Mouse (Mus musculus) C2C12 (cell line): ENCODE measurements around the gene Adcy3.

Source experiments
- CEBPB ChIP-seq: IDR thresholded peaks from one replicate; pipeline ENCODE4 v1.6.1; 2011; ENCODE audit warnings: low read depth, mild to moderate bottlenecking, control low read depth, moderate library complexity
- CTCF ChIP-seq: IDR thresholded peaks from one replicate; pipeline ENCODE4 v1.5.1; 2011; ENCODE audit not compliant: control insufficient read depth, insufficient read depth, insufficient read length
- MAX ChIP-seq: IDR thresholded peaks from one replicate; pipeline ENCODE4 v1.6.1; 2011; ENCODE audit warnings: mild to moderate bottlenecking, control low read depth
- MYOG ChIP-seq: IDR thresholded peaks from one replicate; pipeline ENCODE4 v1.6.1; 2011; ENCODE audit not compliant: control insufficient read depth, insufficient read length; ENCODE audit errors: extremely low read depth
- USF1 ChIP-seq: IDR thresholded peaks from one replicate; pipeline ENCODE4 v1.6.1; 2011; ENCODE audit warnings: low read depth, mild to moderate bottlenecking, control low read depth, moderate library complexity

GRCm38 (mm10) chr12:4212908-4213307 lies 80.0 kb downstream of the Adcy3 start:
- TF ChIP-seq CEBPB (no peak), CTCF (no peak), USF1 (no peak), MAX (no peak), MYOG (no peak)
